Mouse (Mus musculus) MEL (cell line): Measurements from ENCODE around the gene Atpaf2. TPM values are rescaled to one million over a fixed set of nuclear protein-coding genes. Genes with fewer than 3 reads are reported as not detected.

Experiments used
- DNase-seq: peaks from one replicate; pipeline ENCODE4 v3.0.0; 2011; ENCODE audit warnings: low read depth, low spot score
- H3K27ac ChIP-seq: 2 replicates; pipeline ENCODE4 v1.5.1; 2012; ENCODE audit warnings: low read depth, mild to moderate bottlenecking, control low read depth, low read length, moderate library complexity; ENCODE audit not compliant: control insufficient read depth
- H3K27me3 ChIP-seq, 2 experiments: fragments of 150-350 bp in 1 of 2; sonication (generic) in 1 of 2; 2 replicates each; pipeline ENCODE4 v1.6.1; 2012; ENCODE audit warnings: low read length in 2 of 2, mild to moderate bottlenecking in 2 of 2, improper control_type of control experiment in 1 of 2, moderate library complexity in 1 of 2; ENCODE audit not compliant: insufficient read depth in 2 of 2, control insufficient read depth in 1 of 2
- H3K36me3 ChIP-seq, 2 experiments: 2 replicates each; pipeline ENCODE4 v1.6.1; 2012 to 2014; ENCODE audit warnings: low read length in 2 of 2, improper control_type of control experiment in 1 of 2, inconsistent platforms in 1 of 2, mild to moderate bottlenecking in 1 of 2; ENCODE audit not compliant: insufficient read depth in 2 of 2, control insufficient read depth in 1 of 2
- H3K4me1 ChIP-seq, 2 experiments: fragments of 150-350 bp in 1 of 2; sonication (generic) in 1 of 2; 2 replicates each; pipeline ENCODE4 v1.6.1; 2012; ENCODE audit warnings: low read length in 2 of 2, improper control_type of control experiment in 1 of 2, mild to moderate bottlenecking in 1 of 2; ENCODE audit not compliant: insufficient read depth in 2 of 2, control insufficient read depth in 1 of 2
- H3K4me3 ChIP-seq, 2 experiments: fragments of 150-350 bp in 1 of 2; sonication (generic) in 1 of 2; 2 replicates each; pipeline ENCODE4 v1.5.1; 2012; ENCODE audit warnings: low read depth in 2 of 2, low read length in 2 of 2, mild to moderate bottlenecking in 2 of 2, moderate library complexity in 2 of 2, control low read depth in 1 of 2, improper control_type of control experiment in 1 of 2; ENCODE audit not compliant: control insufficient read depth in 1 of 2, insufficient read depth in 1 of 2
- H3K79me2 ChIP-seq: 2 replicates; pipeline ENCODE4 v1.6.1; 2012; ENCODE audit warnings: mild to moderate bottlenecking, low read length, moderate library complexity; ENCODE audit not compliant: control insufficient read depth, poor library complexity, insufficient read depth
- H3K9ac ChIP-seq: 2 replicates; pipeline ENCODE4 v1.6.1; 2012; ENCODE audit warnings: low read depth, mild to moderate bottlenecking, control low read depth, low read length, moderate library complexity; ENCODE audit not compliant: control insufficient read depth, poor library complexity, severe bottlenecking
- H3K9me3 ChIP-seq: fragments of 150-350 bp; sonication (generic); replicated peaks from 2 replicates; pipeline ENCODE4 v1.6.1; 2012; ENCODE audit warnings: mild to moderate bottlenecking, low read length, improper control_type of control experiment, moderate library complexity; ENCODE audit not compliant: insufficient read depth
- CTCF ChIP-seq, 3 experiments: IDR thresholded peaks in 2 of 3; conservative IDR thresholded peaks in 1 of 3; 2 replicates each; pipeline ENCODE4 v1.5.1; 2011 to 2012; ENCODE audit warnings: low read length in 3 of 3, low read depth in 2 of 3, mild to moderate bottlenecking in 2 of 3, improper control_type of control experiment in 1 of 3, inconsistent platforms in 1 of 3, mixed read lengths in 1 of 3, moderate library complexity in 1 of 3; ENCODE audit not compliant: control insufficient read depth in 1 of 3, insufficient read depth in 1 of 3, poor library complexity in 1 of 3, severe bottlenecking in 1 of 3
- ELF1 ChIP-seq: IDR thresholded peaks from 2 replicates; pipeline ENCODE4 v1.6.1; 2014; ENCODE audit warnings: low read depth, mild to moderate bottlenecking, inconsistent platforms, low read length, improper control_type of control experiment, moderate library complexity
- EP300 ChIP-seq, 2 experiments: IDR thresholded peaks; 2 replicates each; pipeline ENCODE4 v1.6.1; 2011; ENCODE audit warnings: improper control_type of control experiment in 2 of 2, low read length in 2 of 2, low read depth in 1 of 2, mild to moderate bottlenecking in 1 of 2
- ETS1 ChIP-seq: IDR thresholded peaks from 2 replicates; pipeline ENCODE4 v1.6.1; 2012; ENCODE audit warnings: low read depth, mild to moderate bottlenecking, inconsistent platforms, low read length, improper control_type of control experiment, moderate library complexity
- GABPA ChIP-seq: IDR thresholded peaks from 2 replicates; pipeline ENCODE4 v1.6.1; 2012; ENCODE audit warnings: low read depth, mild to moderate bottlenecking, inconsistent platforms, low read length, improper control_type of control experiment, moderate library complexity
- GATA1 ChIP-seq: IDR thresholded peaks from 2 replicates; pipeline ENCODE4 v1.6.1; 2011; ENCODE audit warnings: low read depth, low read length, improper control_type of control experiment
- JUND ChIP-seq: IDR thresholded peaks from 2 replicates; pipeline ENCODE4 v1.6.1; 2011; ENCODE audit warnings: low read depth, mild to moderate bottlenecking, improper control_type of control experiment, low read length
- MAX ChIP-seq: IDR thresholded peaks from 2 replicates; pipeline ENCODE4 v1.6.1; 2011; ENCODE audit warnings: low read length, improper control_type of control experiment
- MAZ ChIP-seq: IDR thresholded peaks from 2 replicates; pipeline ENCODE4 v1.6.1; 2012; ENCODE audit warnings: low read depth, mild to moderate bottlenecking, inconsistent platforms, low read length, improper control_type of control experiment
- MEF2A ChIP-seq: IDR thresholded peaks from 2 replicates; pipeline ENCODE4 v1.6.1; 2014; ENCODE audit warnings: low read depth, mild to moderate bottlenecking, inconsistent platforms, low read length, improper control_type of control experiment; ENCODE audit not compliant: poor library complexity, insufficient replicate concordance, severe bottlenecking; ENCODE audit errors: extremely low read depth
- NELFE ChIP-seq: IDR thresholded peaks from 2 replicates; pipeline ENCODE4 v1.6.1; 2011; ENCODE audit warnings: low read depth, low read length, improper control_type of control experiment
- NRF1 ChIP-seq: IDR thresholded peaks from 2 replicates; pipeline ENCODE4 v1.6.1; 2014; ENCODE audit warnings: low read depth, mild to moderate bottlenecking, inconsistent platforms, low read length, improper control_type of control experiment, moderate library complexity; ENCODE audit not compliant: poor library complexity, insufficient read depth, severe bottlenecking
- POLR2AphosphoS5 ChIP-seq: IDR thresholded peaks from 2 replicates; pipeline ENCODE4 v1.6.1; 2012; ENCODE audit warnings: low read depth, borderline replicate concordance, mild to moderate bottlenecking, inconsistent platforms, low read length, moderate library complexity, mixed read lengths
- RAD21 ChIP-seq: IDR thresholded peaks from 2 replicates; pipeline ENCODE4 v1.6.1; 2011; ENCODE audit warnings: mild to moderate bottlenecking, low read depth, low read length, improper control_type of control experiment
- RCOR1 ChIP-seq: IDR thresholded peaks from 2 replicates; pipeline ENCODE4 v1.6.1; 2012; ENCODE audit warnings: low read depth, mild to moderate bottlenecking, inconsistent platforms, low read length, improper control_type of control experiment
- SIN3A ChIP-seq: IDR thresholded peaks from 2 replicates; pipeline ENCODE4 v1.6.1; 2012; ENCODE audit warnings: low read length, improper control_type of control experiment, inconsistent platforms
- SMC3 ChIP-seq: IDR thresholded peaks from 2 replicates; pipeline ENCODE4 v1.6.1; 2011; ENCODE audit warnings: low read depth, low read length, improper control_type of control experiment
- TBP ChIP-seq: IDR thresholded peaks from 2 replicates; pipeline ENCODE4 v1.8.0; 2011; ENCODE audit warnings: low read depth, low read length, improper control_type of control experiment
- USF1 ChIP-seq: IDR thresholded peaks from 2 replicates; pipeline ENCODE4 v1.6.1; 2014; ENCODE audit warnings: low read depth, mild to moderate bottlenecking, inconsistent platforms, low read length, improper control_type of control experiment, moderate library complexity
- ZKSCAN1 ChIP-seq: IDR thresholded peaks from 2 replicates; pipeline ENCODE4 v1.6.1; 2012; ENCODE audit warnings: low read depth, mild to moderate bottlenecking, inconsistent platforms, low read length, improper control_type of control experiment, moderate library complexity
- ZNF384 ChIP-seq: IDR thresholded peaks from 2 replicates; pipeline ENCODE4 v1.6.1; 2012; ENCODE audit warnings: low read depth, mild to moderate bottlenecking, inconsistent platforms, low read length, improper control_type of control experiment
- polyA plus RNA-seq, 2 experiments: library from polyadenylated mRNA; stranded (reverse) in 1 of 2; unstranded in 1 of 2; fragments of >175 nt in 1 of 2; fragments of >200 nt in 1 of 2; gene quantifications; 2 replicates each; pipeline versions ENCODE4 v1.2.1 to v1.2.4; 2012; ENCODE audit warnings: low replicate concordance in 2 of 2, low read depth in 1 of 2; ENCODE audit not compliant: insufficient read length in 2 of 2, insufficient read depth in 1 of 2, missing spikeins in 1 of 2
- total RNA-seq: library from RNA; depleted of rRNA; stranded (reverse); fragments of 300-350 nt; gene quantifications from 2 replicates; pipeline ENCODE4 v1.2.3, GENCODE M21; 2012; rRNA removed

The Atpaf2 gene
- total and polyA plus RNA-seq, 3 experiments, result 82.6 to 102 TPM; not detected in 1

DNA sequence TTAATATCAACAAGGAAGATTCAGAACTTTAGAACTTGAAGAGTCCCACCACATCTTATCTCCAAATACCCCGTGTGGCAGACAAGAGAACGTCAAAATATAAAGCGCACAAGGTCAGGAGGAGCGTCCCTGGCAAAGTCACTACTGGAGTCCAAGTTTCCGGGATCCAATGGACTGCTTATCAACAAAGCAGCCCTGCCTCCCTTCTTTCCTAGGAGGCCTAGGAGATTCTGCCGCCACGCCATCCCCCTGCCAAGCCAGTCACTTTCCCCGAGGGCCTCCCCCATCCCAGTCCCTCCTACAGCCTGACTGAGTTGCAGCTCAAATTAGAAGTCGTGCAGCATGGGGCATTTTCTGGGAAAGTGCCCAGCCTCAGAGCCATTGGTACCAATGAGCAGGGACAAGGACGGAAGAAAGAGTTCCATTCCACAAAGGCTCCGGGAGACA is 66.3 kb downstream of the Atpaf2 start:
- Histone ChIP-seq H3K79me2 (peaks cover 4% of the 10 kb centered on the region; the same call in 1 of the 2 replicates), H3K36me3 (peaks cover 0 to 13% of the 10 kb centered on the region in 2 experiments; a peak in 2 of 4 replicates), H3K4me3 (peak overlapping the region; percentile 61 to 85), H3K4me1 (peaks cover 0 to 14% of the 10 kb centered on the region in 2 experiments; a peak in 2 of 4 replicates), H3K27ac (no peak overlapping the region), H3K9ac (peak overlapping the region; percentile 78), H3K27me3 (no peaks in the 10 kb centered on the region), H3K9me3 (no peaks in the 10 kb centered on the region)
- peak; percentile 60 for DNase-seq
- TF ChIP-seq SIN3A (no peak), SMC3 (no peak), EP300 (IDR thresholded peaks at IDR 0.05; ENCODE audit: low read depth in 1 of 2, low read length in 2 of 2) (0 out of 4 replicates have a peak, but pooled peaks of 1 of the 2 experiments have one; percentile 20), JUND (no peak), ZKSCAN1 (no peak), GATA1 (peak; percentile 23; the same call in 1 of the 2 replicates), GABPA (no peak), ZNF384 (no peak), ELF1 (no peak), NRF1 (no peak), RCOR1 (0 out of 2 replicates have a peak, but pooled peaks have one; percentile 15), TBP (no peak), POLR2AphosphoS5 (no peak), NELFE (no peak), MAX (peak; percentile 61; the same call in 1 of the 2 replicates), ETS1 (0 out of 2 replicates have a peak, but pooled peaks have one; percentile 19), MEF2A (no peak)

DNA sequence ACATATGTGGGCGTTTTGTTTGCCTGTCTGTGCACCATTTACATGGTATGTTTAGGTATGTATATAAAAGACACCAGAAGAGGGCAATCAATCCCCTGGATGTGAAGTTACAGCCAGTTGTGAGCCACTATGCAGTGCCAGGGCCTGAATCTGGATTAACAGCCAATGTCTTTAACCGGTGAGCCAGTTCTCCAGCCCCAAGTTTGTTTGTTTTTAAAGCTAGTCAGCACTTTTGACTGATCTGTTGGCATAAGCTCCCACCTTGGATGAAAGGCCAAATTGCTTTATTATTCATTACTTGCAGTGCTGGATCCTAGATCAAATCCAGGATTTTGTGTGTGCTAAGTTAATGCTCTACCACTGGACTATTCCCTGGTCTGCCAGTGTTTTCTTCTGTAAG is 66.9 kb downstream of the Atpaf2 start:
- Histone ChIP-seq H3K27me3 (no peaks in the 10 kb centered on the region), H3K4me3 (peak overlapping the region; percentile 61 to 85), H3K27ac (no peak overlapping the region), H3K79me2 (peaks cover 4% of the 10 kb centered on the region; the same call in 1 of the 2 replicates), H3K4me1 (peaks cover 0 to 17% of the 10 kb centered on the region in 2 experiments; a peak in 2 of 4 replicates), H3K9me3 (no peaks in the 10 kb centered on the region), H3K9ac (peak overlapping the region; percentile 78), H3K36me3 (peaks cover 0 to 18% of the 10 kb centered on the region in 2 experiments; a peak in 2 of 4 replicates)
- TF ChIP-seq SMC3, result peak; percentile 30; the same call in 1 of the 2 replicates
- TF ChIP-seq MAZ, result no peak
- TF ChIP-seq RAD21, result peak; percentile 44
- no peak for TF ChIP-seq USF1
- TF ChIP-seq CTCF (IDR thresholded peaks at IDR 0.05 in 2 of 3, conservative IDR thresholded peaks at IDR 0.05 in 1 of 3; ENCODE audit: control insufficient read depth in 1 of 3, insufficient read depth in 1 of 3, low read depth in 2 of 3, low read length in 3 of 3, poor library complexity in 1 of 3, severe bottlenecking in 1 of 3), result peak in 1 of 3 experiments; percentile 51; a peak in 3 of 6 replicates
- DNase-seq, result peak; percentile 65

Other genes with a start within 250 kb of the Atpaf2 start
- gene Srebf1, start 195.9 kb downstream of the Atpaf2 start, total RNA-seq, result 288 and 305 TPM in 2 replicates
- gene Srebf1, start 195.9 kb downstream of the Atpaf2 start, polyA plus RNA-seq, result 100 to 1,000 TPM in 1 of 2 experiments, not detected in 1; 241 TPM
- 6.6 and 6.8 TPM in 2 replicates for gene Tom1l2, start 65.6 kb downstream of the Atpaf2 start, total RNA-seq
- 10 to 100 TPM in 1 of 2 experiments, not detected in 1; 12.2 TPM for gene Tom1l2, start 65.6 kb downstream of the Atpaf2 start, polyA plus RNA-seq
- 0.69 and 0.75 TPM in 2 replicates for gene Drc3, start 65.1 kb downstream of the Atpaf2 start, total RNA-seq
- gene Drc3, start 65.1 kb downstream of the Atpaf2 start, polyA plus RNA-seq, result under 1 TPM in 1 of 2 experiments, not detected in 1; 0.91 TPM
- gene Gid4, start 1.3 kb downstream of the Atpaf2 start, total RNA-seq, result 25.2 and 28.6 TPM in 2 replicates
- 100 to 1,000 TPM in 1 of 2 experiments, 10 to 100 TPM in 1; 25.3 to 114 TPM for gene Gid4, start 1.3 kb downstream of the Atpaf2 start, polyA plus RNA-seq
- 133 and 140 TPM in 2 replicates for gene Drg2, start 36.1 kb upstream of the Atpaf2 start, total RNA-seq
- gene Drg2, start 36.1 kb upstream of the Atpaf2 start, polyA plus RNA-seq, result 100 to 1,000 TPM; 121 to 214 TPM
- gene Myo15, start 50.9 kb upstream of the Atpaf2 start, total RNA-seq, result 0.03 and 0.04 TPM in 2 replicates
- under 1 TPM in 1 of 2 experiments, not detected in 1; 0.07 TPM for gene Myo15, start 50.9 kb upstream of the Atpaf2 start, polyA plus RNA-seq
- 39.4 and 49.5 TPM in 2 replicates for gene Alkbh5, start 117.9 kb upstream of the Atpaf2 start, total RNA-seq
- gene Alkbh5, start 117.9 kb upstream of the Atpaf2 start, polyA plus RNA-seq, result 10 to 100 TPM in 1 of 2 experiments, not detected in 1; 49.1 TPM